Mouse (Mus musculus) c-Kit-positive CD71-positive TER-119-positive erythroid progenitor cells, embryonic 14.5 days (primary cell): ENCODE results near the gene Catsper3.

ENCODE experiments used
- DNase-seq: peaks from one replicate; pipeline ENCODE4 v3.0.0-alpha.2; 2013; ENCODE audit warnings: low spot score

Catsper3 gene

DNA sequence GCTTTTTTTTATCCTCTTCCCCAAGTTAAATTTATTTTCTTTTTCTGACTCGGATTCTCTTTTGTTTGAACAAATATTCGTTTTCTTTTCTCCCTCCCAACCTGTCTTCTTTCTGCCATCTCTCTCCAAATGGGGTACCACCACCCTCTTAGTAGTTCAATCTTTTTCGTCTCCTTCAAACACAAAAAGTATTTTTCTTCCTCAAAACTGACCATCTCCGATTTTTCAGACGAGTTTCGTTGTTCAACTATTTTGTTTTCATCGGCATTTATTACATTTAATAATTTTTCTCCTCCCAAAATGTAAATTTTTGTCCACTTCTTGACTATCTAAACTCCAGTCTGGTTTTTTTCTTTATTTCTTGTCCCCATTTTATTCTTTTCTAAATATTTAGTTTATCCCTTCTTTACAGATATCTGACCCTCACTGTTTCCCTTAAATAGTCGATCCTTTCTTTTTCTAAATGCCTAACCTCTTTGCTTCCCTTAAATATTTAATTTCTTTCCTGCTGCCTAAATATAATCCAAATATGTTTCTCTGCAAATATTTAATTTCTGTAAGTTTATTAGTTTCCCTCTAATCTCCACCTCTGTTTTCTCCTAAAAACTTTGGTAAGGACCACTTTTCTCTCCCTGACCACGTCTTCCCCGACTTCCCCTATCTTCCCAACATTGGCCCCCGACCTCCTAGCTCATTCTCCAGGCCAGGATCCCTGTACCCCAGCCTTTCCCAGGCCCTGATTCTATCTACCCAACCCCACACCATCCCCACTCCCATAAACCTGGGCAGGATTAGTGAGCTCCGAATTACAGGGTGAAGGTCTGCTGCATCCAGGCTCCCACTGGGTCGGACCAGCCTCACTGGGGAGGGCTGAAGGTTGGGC, 42.7 kb downstream of the Catsper3 start:
- DNase-seq, result no peak

DNA sequence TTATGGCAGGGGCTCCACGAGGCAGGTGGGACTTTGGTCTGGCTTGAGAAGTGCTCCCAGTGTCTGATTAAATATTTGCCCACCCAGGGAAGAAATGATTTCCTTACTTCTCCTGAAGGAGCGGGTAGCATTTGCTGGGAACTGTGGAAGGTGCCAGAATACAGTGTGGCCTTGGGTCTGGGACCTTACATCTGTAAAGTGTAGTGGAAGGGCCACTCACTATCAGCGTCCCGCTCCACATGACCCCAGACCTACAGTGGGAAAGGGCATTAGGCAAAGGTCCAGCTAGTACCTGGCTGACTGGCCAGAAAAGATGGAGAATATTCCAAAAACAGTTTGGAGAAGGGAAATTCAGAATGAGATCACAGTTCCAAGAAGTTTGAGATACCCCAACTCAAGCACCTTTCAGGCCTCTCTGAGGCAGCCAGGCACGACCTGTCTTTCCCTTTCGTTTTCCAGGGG, 43.3 kb downstream of the Catsper3 start:
- no peak for DNase-seq

DNA sequence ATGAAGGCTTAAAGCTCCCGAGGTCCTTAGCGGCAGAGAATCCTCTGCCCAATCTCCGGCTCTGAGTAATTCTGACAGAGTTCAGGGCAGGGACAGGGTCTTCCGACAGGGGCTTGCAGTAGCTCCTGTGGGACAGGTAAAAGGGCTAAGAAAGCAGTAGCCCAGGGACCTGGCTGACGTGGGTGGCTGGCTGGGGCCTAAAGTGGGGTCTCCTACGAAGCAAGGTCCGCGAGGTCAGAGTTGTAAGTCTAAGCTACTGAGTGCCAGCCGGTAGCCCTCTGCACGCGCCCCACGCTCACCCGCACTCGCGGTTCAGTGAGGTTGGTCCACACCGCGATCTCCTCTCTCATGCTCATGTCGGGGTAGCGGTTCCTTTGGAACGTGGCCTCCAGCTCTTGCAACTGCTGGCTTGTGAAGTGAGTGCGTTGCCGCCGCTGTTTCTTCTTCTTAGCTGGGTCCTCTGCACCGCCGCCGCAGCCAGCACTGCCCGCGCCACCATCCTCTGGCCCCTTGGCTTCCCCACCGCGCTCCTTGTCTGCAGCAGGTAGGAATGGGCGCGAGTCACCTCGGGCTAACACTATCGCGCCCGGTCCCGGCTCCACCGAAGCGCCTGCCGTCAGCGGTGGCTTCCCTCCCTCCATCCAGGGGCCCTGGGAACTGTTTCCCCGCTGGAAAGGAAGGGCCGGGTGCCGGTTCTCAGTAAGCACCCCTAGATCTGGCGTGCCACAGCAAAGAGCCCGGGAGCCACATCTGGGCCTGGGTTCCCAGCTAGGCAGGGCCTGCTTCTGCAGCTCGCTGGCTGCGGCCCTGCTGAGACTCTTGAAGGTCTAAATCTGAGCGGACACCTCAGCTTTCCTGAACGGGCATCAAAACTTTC, 44.0 kb downstream of the Catsper3 start:
- DNase-seq, result no peak

DNA sequence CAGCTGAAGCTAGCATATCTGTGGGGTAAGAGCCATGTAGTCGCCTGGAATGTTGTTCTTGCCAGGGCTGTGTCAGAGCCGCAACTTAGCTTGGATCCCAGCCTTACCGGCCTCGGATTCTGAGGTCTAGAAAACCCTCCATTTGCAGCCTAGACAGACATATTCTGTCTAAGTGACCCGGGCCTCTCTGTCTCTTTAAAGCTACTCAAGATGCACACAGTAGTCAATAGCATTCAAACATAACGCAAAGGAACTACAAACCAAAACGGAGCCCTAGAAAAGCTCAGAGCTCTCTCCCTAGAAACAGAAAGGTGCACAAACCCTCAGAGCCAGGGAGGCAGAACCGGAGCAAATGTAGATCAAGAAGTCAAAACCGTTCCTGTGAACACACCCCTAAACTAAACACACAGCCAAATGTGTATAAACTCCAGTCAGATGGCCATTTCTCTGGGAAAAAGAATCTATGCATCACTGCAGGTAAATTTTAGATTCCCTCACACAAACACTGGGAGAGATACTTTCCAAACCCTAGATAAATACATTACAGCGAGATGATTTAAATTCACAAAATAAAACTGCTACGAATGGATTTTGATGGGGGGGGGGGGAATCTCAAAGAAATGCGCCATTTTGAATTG, 44.8 kb downstream of the Catsper3 start:
- no peak for DNase-seq

DNA sequence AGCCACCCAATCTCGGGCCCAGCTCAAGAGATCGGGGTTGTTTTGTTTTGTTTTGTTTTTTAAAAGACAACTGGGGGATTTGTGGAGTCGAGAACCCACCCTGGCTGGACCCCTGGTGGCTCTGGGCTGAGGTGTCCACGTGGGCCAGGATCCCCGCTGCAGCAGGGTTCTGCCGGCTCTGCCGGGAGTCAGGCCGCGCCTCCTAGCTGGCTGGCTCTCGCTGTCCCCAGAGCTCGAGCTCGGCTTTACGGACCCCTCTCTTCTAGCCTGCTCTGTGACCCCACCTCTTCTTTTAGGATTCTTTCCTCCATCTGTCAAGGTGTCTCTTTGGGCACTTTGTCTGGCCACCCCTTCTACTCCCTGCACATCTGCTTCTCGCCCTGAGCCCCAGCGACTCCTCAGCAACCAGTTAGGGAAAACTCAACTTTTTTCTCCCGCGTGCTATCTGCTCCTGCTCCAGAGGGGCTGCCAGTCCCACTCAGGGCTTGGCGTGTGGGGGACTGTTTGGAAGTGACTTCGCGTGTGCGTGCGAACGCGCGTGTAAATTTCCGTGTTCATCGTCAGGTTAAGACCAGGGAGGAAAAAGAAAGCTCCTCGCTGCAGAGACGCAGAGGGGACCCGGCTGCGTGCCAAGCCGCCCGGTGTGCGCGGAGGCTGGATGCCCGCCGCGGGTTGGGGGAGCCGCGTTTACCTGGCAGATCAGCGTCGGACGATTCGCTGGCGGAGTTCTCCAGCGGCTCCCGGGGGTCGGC, 45.9 kb downstream of the Catsper3 start:
- DNase-seq, result no peak

DNA sequence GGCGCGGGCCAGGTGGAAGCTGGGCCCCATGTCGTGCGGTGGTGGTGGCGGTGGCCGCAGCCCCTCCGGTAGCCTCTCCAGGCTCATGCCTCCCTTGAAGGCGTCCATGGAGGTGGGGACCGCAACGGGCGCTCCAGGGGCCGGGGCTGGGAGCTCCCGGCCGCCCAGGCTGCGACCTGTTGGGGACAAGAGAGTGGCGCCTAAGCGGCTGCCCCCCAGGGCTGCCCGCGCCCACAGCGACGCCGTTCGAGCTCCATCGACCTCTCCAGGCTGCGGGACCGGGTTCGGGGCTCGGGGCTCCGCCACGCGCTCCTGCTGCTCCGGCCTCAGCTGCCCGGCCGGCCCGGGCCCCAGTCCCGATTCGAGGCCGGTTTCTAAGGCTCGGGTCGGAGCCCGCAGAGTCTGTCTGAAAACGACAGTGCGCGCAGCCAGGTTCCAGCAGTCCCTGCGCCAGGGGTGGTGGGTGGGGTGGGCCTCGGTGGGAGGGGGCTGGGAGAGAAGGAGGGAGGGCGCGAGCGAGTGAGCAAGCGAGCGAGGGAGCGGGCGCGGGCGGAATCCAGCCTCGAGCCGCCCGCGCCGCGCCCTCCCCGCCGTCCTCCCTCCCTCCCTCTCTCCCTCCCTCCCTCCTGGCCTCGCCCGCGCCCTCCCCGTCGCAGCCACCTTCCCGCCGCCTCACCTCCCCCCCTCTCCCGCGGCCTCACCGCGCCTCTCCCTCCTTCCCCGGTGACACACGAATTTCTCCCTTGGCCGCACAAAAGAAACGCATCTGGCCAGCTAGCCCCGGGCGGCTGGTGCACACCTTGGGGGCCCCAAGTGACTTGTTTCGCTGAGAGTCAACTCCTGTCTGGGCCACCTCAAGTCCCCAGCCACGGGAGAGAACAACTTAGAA, 46.7 kb downstream of the Catsper3 start:
- no peak for DNase-seq

DNA sequence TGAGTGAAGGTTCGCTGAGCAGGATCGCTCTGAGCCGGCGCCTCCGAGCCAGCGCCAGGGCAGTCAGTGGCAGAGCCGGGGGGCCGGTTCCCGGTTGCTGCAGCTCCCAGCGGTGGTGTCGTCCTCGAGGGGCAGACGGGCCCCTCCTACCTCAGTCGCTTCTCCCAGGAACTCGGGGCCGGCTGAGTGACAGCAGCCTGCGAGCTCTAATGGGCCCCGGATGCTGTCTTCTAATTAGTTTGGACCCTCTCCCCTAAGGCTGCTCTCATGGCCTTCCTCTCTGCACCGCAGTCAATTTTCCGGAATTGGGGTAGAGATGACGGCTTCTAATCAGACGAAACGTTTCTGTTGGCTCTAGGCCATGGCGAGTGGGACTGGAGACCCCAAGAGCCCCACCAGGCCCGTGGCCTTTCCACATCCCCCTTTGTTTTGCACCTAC, 47.4 kb downstream of the Catsper3 start:
- no peak for DNase-seq

DNA sequence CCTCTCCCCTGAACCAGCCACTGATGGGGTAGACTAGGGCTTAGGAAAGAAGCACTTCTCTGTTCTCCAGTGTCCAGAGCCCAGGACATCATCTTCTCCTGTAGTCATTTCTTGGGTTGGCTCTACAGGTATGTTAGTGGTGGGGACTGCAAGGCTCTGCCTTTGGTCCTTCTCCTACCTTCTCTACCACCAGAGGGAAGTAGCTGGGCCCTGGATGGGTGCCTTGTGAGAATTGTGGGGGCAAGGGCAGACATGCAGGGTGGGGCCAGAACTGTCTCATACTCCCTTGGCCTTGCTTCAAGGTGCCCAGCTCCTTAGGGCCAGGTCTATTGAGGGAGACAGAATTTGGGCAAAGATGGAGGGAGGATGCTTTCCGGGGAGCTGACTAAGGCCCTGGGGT, 48.2 kb downstream of the Catsper3 start:
- DNase-seq, result no peak

DNA sequence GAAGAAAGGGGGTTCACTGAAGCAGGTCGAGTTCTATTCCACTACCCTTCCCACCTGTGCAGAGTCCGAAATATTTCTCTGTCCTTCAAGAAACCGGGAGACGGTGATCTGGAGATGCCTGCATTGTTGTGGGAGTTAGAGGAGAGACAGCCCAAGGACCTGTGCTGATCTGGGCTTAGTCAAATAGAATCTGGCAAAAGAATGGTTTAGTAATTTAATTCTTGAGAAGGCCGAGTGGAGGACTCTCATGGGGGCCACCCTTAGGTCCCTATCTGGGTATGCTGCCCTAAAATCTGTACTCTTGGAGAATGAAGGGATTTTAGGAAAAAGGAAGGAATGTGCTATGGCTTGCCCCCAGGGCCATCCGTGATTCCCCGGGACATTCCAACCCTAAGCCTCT, 49.6 kb downstream of the Catsper3 start:
- no peak for DNase-seq

DNA sequence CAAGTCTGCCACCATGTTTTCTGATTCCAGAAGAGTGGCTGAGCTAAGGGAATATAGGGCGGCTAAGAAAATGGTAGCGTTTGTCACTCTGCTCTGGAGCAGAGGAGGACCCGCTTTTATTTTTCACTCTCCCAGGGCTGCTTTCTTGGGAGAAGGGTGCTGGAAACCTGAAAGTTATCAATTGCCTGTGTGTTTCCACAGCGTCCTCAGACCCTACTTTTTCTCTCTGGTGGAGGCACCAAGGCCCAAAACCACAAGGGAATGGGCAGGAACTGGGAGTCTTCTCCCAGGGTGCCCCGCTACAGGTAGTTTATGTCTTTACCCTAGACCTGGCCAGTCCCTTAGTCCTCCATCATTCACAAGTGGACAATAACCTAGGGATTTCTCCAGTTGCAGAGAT, 50.3 kb downstream of the Catsper3 start:
- DNase-seq, result no peak

DNA sequence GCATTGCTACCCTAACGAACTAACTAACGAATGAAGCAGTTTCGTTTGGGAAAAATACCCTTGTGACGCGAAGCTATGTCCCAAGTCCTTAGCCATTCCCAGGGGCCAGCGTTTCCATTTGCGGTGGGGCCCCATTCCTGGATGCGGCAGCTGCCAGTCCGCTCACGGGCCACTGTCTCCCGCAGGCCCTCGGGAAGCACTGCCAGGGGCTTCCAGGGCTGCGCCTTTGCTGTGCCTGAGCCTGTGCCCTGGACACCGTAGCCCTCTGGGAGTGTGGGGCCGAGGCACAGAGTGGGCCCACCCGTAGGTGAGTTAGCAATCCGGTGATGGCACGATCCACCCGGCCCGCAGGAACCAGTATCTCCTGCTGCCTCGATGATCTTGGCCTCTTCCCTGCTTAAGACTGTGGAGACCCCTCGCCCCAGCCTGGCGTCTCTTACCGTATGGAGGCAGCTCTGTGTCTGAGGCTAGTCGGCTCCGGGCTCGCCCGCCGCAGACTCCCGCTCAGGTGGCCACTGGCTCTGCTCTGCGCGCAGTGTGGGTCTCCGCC, 51.3 kb downstream of the Catsper3 start:
- DNase-seq, result no peak

DNA sequence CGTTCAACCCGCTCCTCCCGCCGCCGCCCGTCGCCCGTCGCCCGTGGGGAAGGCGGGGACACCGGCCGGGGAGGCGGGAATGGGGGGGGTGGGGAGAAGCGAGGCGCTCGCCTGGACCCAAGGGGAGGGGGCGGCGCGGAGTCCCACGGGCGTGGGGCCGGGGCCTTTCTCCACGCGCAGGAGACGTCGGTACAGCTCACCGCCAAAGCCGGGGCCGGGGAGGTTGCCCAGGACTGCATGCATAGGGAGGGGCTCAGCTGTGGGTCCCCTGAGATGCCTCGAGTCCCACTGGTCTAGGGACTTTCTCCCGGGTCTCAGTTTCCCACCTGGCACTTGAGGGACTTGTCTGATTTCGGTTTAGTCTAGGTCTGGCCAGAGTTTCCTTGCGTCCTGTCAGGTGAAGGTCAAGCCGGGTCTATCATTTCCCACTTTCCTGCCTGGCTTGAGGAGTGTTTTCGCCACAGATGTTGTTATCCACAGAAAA, 51.8 kb downstream of the Catsper3 start, which contains the start of gene Pitx1:
Gene Pitx1 (minus strand): TSS at position 51 of the 484 bp plus-strand sequence.
- DNase-seq, result no peak

DNA sequence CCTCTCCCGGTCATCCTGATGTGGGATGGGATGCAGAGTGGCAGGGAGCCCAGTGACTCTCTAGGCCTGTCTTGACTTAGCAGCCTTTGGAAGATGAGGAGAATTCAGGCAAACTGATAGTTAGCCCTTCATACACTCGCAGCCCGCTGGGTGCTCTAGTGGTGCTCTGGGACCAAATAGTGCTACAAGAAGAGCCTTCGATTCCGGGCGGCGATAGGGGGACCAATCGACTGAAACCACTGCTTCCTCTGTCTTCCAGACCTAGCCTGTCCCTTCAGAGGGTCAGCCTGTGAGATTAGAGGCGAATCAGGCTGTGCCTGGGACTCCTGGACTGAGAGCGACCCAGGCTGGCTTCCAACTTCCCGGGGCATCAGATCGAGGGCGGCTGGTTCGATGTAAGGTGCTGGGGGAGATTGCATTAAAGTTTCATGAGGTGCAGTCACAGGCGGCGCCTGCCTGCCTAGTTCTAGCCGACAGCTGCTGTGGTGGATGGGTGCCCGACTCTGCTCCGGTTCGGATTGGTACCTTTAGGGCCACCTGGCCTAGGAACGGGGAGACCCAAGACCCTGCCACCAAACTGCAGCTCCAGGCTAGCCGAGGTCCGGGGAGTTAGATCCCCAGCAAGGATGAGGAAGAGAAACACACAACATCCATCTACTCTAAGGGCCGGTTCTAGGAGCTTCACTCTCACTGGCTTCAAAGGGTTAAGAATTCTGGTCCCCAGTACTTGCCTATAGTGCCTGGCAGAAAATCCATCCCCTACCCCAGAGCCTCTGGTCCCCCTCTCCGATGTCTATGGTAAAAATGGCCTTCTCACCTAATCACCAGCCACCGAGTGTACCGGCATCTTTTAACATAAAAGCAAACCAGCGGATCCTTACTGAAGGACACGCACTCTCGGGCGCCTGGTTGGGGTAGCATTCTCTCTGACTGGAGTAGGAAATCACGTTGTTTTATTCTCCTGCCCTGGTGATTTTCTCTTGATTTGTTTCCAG, 52.7 kb downstream of the Catsper3 start:
- DNase-seq, result no peak

DNA sequence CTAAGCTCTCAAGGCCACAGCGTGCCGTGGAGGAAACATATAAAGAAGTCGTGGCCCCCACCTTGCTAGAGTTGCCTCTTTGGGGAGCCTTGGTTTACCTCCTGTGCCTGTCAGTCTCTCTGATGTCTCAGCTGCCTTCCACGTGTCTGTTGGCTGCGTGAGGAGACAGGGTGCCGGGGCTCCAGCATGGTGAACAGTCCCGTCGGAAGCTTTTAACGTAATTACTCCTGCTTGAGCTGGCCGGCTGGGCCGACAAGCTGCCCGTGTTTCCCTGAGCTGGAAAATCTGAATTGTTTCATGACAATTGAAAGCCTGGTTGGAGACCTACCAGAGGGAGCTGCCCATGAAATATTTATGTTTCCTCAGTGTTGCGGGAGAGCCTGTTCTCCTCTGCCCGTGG, 55.9 kb downstream of the Catsper3 start:
- DNase-seq, result no peak

DNA sequence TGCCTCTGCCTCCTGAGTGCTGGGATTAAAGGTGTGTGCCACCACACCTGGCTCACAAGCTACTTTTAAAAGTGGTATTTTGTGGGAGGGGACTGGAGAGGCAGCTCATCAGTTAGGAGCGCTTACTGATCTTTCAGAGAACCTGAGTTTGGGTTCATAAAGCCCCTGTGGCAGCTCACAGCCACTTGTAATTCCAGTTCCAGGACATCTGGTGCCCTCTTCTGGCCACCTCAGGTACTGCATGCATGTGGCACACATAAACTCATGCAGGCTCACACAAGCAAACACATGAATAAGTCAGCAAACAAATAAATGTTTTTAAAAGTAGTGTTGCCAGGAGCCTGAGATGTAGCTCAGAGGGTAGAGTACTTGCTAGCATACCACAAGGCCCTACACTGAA, 59.3 kb downstream of the Catsper3 start:
- peak; percentile 27 for DNase-seq

DNA sequence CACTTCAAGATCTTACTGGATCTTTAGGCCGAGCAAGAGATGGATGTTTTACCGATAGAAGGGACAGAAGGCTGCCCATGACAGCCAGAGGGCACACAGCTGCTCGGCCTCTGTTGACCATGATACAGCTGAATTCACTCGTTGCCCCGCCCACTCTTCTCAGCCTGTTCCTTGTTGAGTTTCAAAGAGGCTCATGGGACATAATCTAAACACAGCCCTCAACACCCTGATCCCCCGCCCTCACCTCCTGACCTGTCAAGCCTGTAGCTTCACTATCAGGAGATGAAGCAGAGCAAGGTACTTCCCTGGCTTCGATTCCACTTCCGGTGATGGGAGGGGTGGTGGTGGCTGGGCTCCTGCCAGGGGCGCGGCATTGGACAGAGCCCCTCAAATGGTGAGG, 63.4 kb downstream of the Catsper3 start:
- no peak for DNase-seq

DNA sequence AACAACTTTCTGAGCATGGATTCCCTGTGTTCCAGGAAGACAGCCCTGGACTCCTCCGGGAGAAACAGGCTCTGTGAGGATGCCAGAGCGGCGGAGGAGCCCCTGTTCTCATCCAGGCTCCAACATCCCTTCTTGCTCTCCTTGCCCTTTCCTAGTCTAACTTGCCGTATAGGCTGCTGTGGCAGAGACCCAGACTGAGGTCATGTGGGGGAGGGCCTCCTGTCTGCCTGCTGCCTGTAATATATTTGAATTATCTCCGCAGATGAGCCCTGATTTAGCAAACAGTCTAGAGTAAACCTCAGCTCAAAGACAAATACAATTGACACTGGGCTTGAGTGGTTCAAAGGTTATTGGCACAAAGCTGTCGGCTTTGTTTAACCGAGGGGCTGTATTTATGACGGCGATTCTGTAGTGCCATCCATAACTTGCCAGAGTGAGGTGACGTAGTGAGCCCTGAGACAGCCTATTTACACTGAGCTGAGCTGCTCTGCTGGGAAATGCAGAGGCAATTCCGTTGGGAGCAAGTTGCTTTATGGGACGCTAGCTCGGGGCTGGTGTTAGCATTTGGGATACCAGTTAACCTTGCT, 64.3 kb downstream of the Catsper3 start:
- no peak for DNase-seq

DNA sequence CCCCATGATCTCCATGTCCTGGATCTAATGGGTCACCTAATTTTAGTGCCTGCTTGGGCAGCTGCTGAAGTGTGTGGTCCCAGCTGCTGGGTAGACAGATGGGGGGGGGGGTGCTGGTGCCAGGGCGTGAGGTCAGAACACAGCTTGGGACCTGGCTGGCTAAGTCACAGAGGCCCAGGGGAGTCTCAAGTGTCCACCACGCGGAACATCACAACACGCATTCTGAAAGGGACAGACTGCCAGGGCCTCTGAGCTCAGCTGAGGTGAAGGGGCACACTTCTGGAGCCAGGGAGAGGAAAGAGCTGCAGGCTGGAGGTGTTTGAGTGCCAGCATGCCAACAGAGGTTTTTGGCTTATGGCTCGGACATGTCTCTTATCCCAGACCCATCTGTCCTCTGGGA, 66.4 kb downstream of the Catsper3 start:
- no peak for DNase-seq
